Mouse (Mus musculus) MEL (cell line): ENCODE data around the gene Gm44965.

Experiments used
- CTCF ChIP-seq, 3 experiments: IDR thresholded peaks in 2 of 3; conservative IDR thresholded peaks in 1 of 3; 2 replicates each; pipeline ENCODE4 v1.5.1; 2011 to 2012; ENCODE audit warnings: low read length in 3 of 3, low read depth in 2 of 3, mild to moderate bottlenecking in 2 of 3, improper control_type of control experiment in 1 of 3, inconsistent platforms in 1 of 3, mixed read lengths in 1 of 3, moderate library complexity in 1 of 3; ENCODE audit not compliant: control insufficient read depth in 1 of 3, insufficient read depth in 1 of 3, poor library complexity in 1 of 3, severe bottlenecking in 1 of 3
- EP300 ChIP-seq, 2 experiments: IDR thresholded peaks; 2 replicates each; pipeline ENCODE4 v1.6.1; 2011; ENCODE audit warnings: improper control_type of control experiment in 2 of 2, low read length in 2 of 2, low read depth in 1 of 2, mild to moderate bottlenecking in 1 of 2
- HCFC1 ChIP-seq: IDR thresholded peaks from 2 replicates; pipeline ENCODE4 v1.6.1; 2012; ENCODE audit warnings: low read depth, mild to moderate bottlenecking, inconsistent platforms, low read length, improper control_type of control experiment, moderate library complexity
- MAX ChIP-seq: IDR thresholded peaks from 2 replicates; pipeline ENCODE4 v1.6.1; 2011; ENCODE audit warnings: low read length, improper control_type of control experiment

- TF ChIP-seq CTCF (IDR thresholded peaks at IDR 0.05 in 2 of 3, conservative IDR thresholded peaks at IDR 0.05 in 1 of 3; ENCODE audit: control insufficient read depth in 1 of 3, insufficient read depth in 1 of 3, low read depth in 2 of 3, low read length in 3 of 3, poor library complexity in 1 of 3, severe bottlenecking in 1 of 3) = no peak
- no peak for TF ChIP-seq HCFC1
- no peak for TF ChIP-seq MAX
- TF ChIP-seq EP300 (IDR thresholded peaks at IDR 0.05; ENCODE audit: low read depth in 1 of 2, low read length in 2 of 2) = no peak
Measured at GRCm38 (mm10) chr6:48589194-48589750, 4.5 kb upstream of the Gm44965 start, which contains the start of gene Gm45021.
